Mouse (Mus musculus) MEL (cell line): ENCODE measurements around the gene Abca8b.

Experiments used
- JUND ChIP-seq: IDR thresholded peaks from 2 replicates; pipeline ENCODE4 v1.6.1; 2011; ENCODE audit warnings: low read depth, mild to moderate bottlenecking, improper control_type of control experiment, low read length
- TAL1 ChIP-seq: IDR thresholded peaks from 2 replicates; pipeline ENCODE4 v1.6.1; 2012; ENCODE audit warnings: mild to moderate bottlenecking, inconsistent platforms, low read length, moderate library complexity, mixed read lengths
- TBP ChIP-seq: IDR thresholded peaks from 2 replicates; pipeline ENCODE4 v1.8.0; 2011; ENCODE audit warnings: low read depth, low read length, improper control_type of control experiment

GRCm38 (mm10) chr11:109895496-109895895 is 100.1 kb downstream of the Abca8b start:
- TF ChIP-seq TAL1: no peak
- no peak for TF ChIP-seq TBP
- no peak for TF ChIP-seq JUND
